Mouse (Mus musculus): Measurements from ENCODE around the gene Fras1. TPM values are rescaled to one million over a fixed set of nuclear protein-coding genes. Genes with fewer than 3 reads are reported as not detected.

Gene Fras1
- polyA plus RNA-seq, 1 experiment from 2014 or later: 34.5 TPM

GRCm38 (mm10) chr5:96682777-96683176 lies 309.0 kb downstream of the Fras1 start:
- WGBS: 59% methylated on average over 2 of the region's 2 CpGs
- Histone ChIP-seq H3K4me2 (ENCODE audit: low read length) (no peak overlapping the region), H3K36me3 (ENCODE audit: control insufficient read depth, insufficient read depth, low read length) (peaks cover 8% of the 10 kb centered on the region; the same call in 1 of the 2 replicates), H3K27ac (replicated peaks in 1 of 2; ENCODE audit: control insufficient read depth in 1 of 2, insufficient read depth in 1 of 2, low read depth in 2 of 2, low read length in 2 of 2) (no peak overlapping the region), H3K9me3 (ENCODE audit: control insufficient read depth, low read length) (no peaks in the 10 kb centered on the region), H3K27me3 (ENCODE audit: control insufficient read depth, insufficient read depth, low read length) (no peaks in the 10 kb centered on the region), H3K4me1 (ENCODE audit: control insufficient read depth in 2 of 2, insufficient read depth in 2 of 2, low read length in 2 of 2) (peaks cover 0 to 6% of the 10 kb centered on the region in 2 experiments; a peak in 2 of 4 replicates), H3K9ac (ENCODE audit: low read length) (no peak overlapping the region), H3K4me3 (ENCODE audit: control insufficient read depth in 1 of 2, insufficient read depth in 1 of 2, low read depth in 1 of 2, low read length in 2 of 2) (no peak overlapping the region)
- no peak for ATAC-seq (ENCODE audit: insufficient number of reproducible peaks, insufficient read depth, low FRiP score, low read depth)

GRCm38 (mm10) chr5:96688885-96689284 lies 315.1 kb downstream of the Fras1 start:
- Histone ChIP-seq H3K27ac (replicated peaks in 1 of 2; ENCODE audit: control insufficient read depth in 1 of 2, insufficient read depth in 1 of 2, low read depth in 2 of 2, low read length in 2 of 2) (no peak overlapping the region), H3K9me3 (ENCODE audit: control insufficient read depth, low read length) (no peaks in the 10 kb centered on the region), H3K4me1 (ENCODE audit: control insufficient read depth in 2 of 2, insufficient read depth in 2 of 2, low read length in 2 of 2) (no peaks in the 10 kb centered on the region), H3K4me3 (ENCODE audit: control insufficient read depth in 1 of 2, insufficient read depth in 1 of 2, low read depth in 1 of 2, low read length in 2 of 2) (no peak overlapping the region), H3K4me2 (ENCODE audit: low read length) (no peak overlapping the region), H3K9ac (ENCODE audit: low read length) (no peak overlapping the region), H3K27me3 (ENCODE audit: control insufficient read depth, insufficient read depth, low read length) (no peaks in the 10 kb centered on the region), H3K36me3 (ENCODE audit: control insufficient read depth, insufficient read depth, low read length) (peaks cover 5% of the 10 kb centered on the region; the same call in 1 of the 2 replicates)
- 64% methylated on average over 2 of the region's 2 CpGs for WGBS
- ATAC-seq (ENCODE audit: insufficient number of reproducible peaks, insufficient read depth, low FRiP score, low read depth): no peak

DNA sequence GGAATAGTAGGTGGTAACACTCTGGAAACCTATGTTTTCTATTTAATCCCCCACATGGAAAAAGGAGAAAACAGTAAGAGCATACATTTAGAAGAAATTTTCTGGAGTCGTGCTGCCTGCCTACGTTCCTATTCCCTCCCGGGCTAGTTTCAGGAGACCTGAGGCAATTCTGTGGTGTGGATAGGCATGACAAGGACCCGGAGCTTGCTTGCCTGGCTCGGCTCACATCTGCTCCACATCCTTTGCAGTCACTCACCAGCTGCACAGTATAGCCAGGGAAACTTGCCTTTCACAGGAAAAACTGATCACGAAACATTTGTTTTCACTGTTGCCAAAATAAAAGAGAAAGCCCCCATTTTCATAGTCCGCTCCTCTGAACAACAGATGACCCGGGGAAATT lies 325.2 kb downstream of the Fras1 start:
- H3K4me2 ChIP-seq (ENCODE audit: low read length): no peak overlapping the region
- peaks cover 17% of the 10 kb centered on the region; the same call in 1 of the 2 replicates for H3K36me3 ChIP-seq (ENCODE audit: control insufficient read depth, insufficient read depth, low read length)
- H3K4me3 ChIP-seq (ENCODE audit: control insufficient read depth in 1 of 2, insufficient read depth in 1 of 2, low read depth in 1 of 2, low read length in 2 of 2): no peak overlapping the region
- no peaks in the 10 kb centered on the region for H3K4me1 ChIP-seq (ENCODE audit: control insufficient read depth in 2 of 2, insufficient read depth in 2 of 2, low read length in 2 of 2)
- no peaks in the 10 kb centered on the region for H3K27me3 ChIP-seq (ENCODE audit: control insufficient read depth, insufficient read depth, low read length)
- ATAC-seq (ENCODE audit: insufficient number of reproducible peaks, insufficient read depth, low FRiP score, low read depth): no peak
- no peak overlapping the region for H3K9ac ChIP-seq (ENCODE audit: low read length)
- WGBS: 81% methylated on average over 8 of the region's 8 CpGs
- H3K27ac ChIP-seq (replicated peaks in 1 of 2; ENCODE audit: control insufficient read depth in 1 of 2, insufficient read depth in 1 of 2, low read depth in 2 of 2, low read length in 2 of 2): no peak overlapping the region
- no peaks in the 10 kb centered on the region for H3K9me3 ChIP-seq (ENCODE audit: control insufficient read depth, low read length)

- Histone ChIP-seq H3K9me3 (ENCODE audit: control insufficient read depth, low read length) (no peaks in the 10 kb centered on the region), H3K4me2 (ENCODE audit: low read length) (no peak overlapping the region), H3K27ac (replicated peaks in 1 of 2; ENCODE audit: control insufficient read depth in 1 of 2, insufficient read depth in 1 of 2, low read depth in 2 of 2, low read length in 2 of 2) (no peak overlapping the region), H3K4me3 (ENCODE audit: control insufficient read depth in 1 of 2, insufficient read depth in 1 of 2, low read depth in 1 of 2, low read length in 2 of 2) (no peak overlapping the region), H3K9ac (ENCODE audit: low read length) (no peak overlapping the region), H3K27me3 (ENCODE audit: control insufficient read depth, insufficient read depth, low read length) (no peaks in the 10 kb centered on the region), H3K4me1 (ENCODE audit: control insufficient read depth in 2 of 2, insufficient read depth in 2 of 2, low read length in 2 of 2) (0 out of 4 replicates have a peak, but pooled peaks cover 0 to 3% of the 10 kb centered on the region in 2 experiments), H3K36me3 (ENCODE audit: control insufficient read depth, insufficient read depth, low read length) (0 out of 2 replicates have a peak, but pooled peaks cover 5% of the 10 kb centered on the region)
- 65% methylated on average over 22 of the region's 22 CpGs for WGBS
- no peak for ATAC-seq (ENCODE audit: insufficient number of reproducible peaks, insufficient read depth, low FRiP score, low read depth)
Observed at GRCm38 (mm10) chr5:96702706-96703625, 329.2 kb downstream of the Fras1 start.

DNA sequence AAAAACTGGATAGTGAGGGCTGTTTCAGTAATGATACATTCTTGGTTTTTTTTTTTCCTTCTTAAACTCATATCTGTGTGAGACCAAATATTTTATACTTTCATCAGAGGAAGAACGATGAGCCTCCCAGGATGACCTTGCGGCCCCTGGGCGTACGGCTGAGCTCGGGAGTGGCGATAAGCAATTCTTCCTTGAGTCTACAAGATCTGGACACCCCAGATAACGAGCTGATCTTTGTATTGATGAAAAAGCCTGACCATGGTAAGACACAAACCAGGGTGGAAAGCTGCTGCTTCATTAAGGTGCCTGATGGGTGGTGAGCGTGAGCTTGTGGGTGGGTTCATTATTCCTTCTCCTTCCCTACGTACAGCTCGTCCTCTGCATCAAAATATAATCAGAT lies 334.8 kb downstream of the Fras1 start:
- 80% methylated on average over 10 of the region's 10 CpGs for WGBS

GRCm38 (mm10) chr5:96712089-96712684 lies 338.4 kb downstream of the Fras1 start:
- H3K4me2 ChIP-seq (ENCODE audit: low read length): no peak overlapping the region
- H3K27me3 ChIP-seq (ENCODE audit: control insufficient read depth, insufficient read depth, low read length): no peaks in the 10 kb centered on the region
- H3K4me1 ChIP-seq (ENCODE audit: control insufficient read depth in 2 of 2, insufficient read depth in 2 of 2, low read length in 2 of 2): peaks cover 0 to 2% of the 10 kb centered on the region in 2 experiments; a peak in 1 of 4 replicates
- no peaks in the 10 kb centered on the region for H3K9me3 ChIP-seq (ENCODE audit: control insufficient read depth, low read length)
- H3K27ac ChIP-seq (replicated peaks in 1 of 2; ENCODE audit: control insufficient read depth in 1 of 2, insufficient read depth in 1 of 2, low read depth in 2 of 2, low read length in 2 of 2): no peak overlapping the region
- WGBS: 41% methylated on average over 12 of the region's 12 CpGs
- H3K36me3 ChIP-seq (ENCODE audit: control insufficient read depth, insufficient read depth, low read length): peaks cover 10% of the 10 kb centered on the region; the same call in 1 of the 2 replicates
- ATAC-seq (ENCODE audit: insufficient number of reproducible peaks, insufficient read depth, low FRiP score, low read depth): no peak
- no peak overlapping the region for H3K9ac ChIP-seq (ENCODE audit: low read length)
- H3K4me3 ChIP-seq (ENCODE audit: control insufficient read depth in 1 of 2, insufficient read depth in 1 of 2, low read depth in 1 of 2, low read length in 2 of 2): no peak overlapping the region

More for the DNA sequence above, 334.8 kb downstream of the Fras1 start:
- Histone ChIP-seq H3K27me3 (ENCODE audit: control insufficient read depth, insufficient read depth, low read length) (no peaks in the 10 kb centered on the region), H3K4me3 (ENCODE audit: control insufficient read depth in 1 of 2, insufficient read depth in 1 of 2, low read depth in 1 of 2, low read length in 2 of 2) (no peak overlapping the region), H3K27ac (replicated peaks in 1 of 2; ENCODE audit: control insufficient read depth in 1 of 2, insufficient read depth in 1 of 2, low read depth in 2 of 2, low read length in 2 of 2) (no peak overlapping the region), H3K36me3 (ENCODE audit: control insufficient read depth, insufficient read depth, low read length) (0 out of 2 replicates have a peak, but pooled peaks cover 5% of the 10 kb centered on the region), H3K4me1 (ENCODE audit: control insufficient read depth in 2 of 2, insufficient read depth in 2 of 2, low read length in 2 of 2) (0 out of 4 replicates have a peak, but pooled peaks cover 0 to 3% of the 10 kb centered on the region in 2 experiments), H3K9me3 (ENCODE audit: control insufficient read depth, low read length) (no peaks in the 10 kb centered on the region), H3K4me2 (ENCODE audit: low read length) (no peak overlapping the region), H3K9ac (ENCODE audit: low read length) (no peak overlapping the region)
- no peak for ATAC-seq (ENCODE audit: insufficient number of reproducible peaks, insufficient read depth, low FRiP score, low read depth)

DNA sequence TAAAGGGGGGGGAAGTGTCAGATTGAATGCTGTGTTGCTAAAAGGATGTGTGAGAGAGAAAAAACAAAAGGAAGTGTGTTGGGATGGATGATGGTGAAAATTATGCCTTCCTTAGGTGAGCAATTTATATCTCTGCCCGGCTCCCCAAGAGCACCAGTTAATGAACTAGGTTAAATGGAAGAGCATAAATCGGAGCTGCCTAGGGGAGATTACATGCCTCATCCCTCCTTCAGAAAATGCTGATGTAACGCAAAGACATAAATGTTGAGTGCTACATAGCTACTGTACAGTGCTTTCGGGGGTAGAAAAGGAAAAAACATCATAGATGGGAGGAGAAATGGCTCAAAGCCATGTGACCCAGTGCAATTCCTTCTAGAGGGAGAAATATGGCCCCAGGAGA lies 339.0 kb downstream of the Fras1 start:
- no peaks in the 10 kb centered on the region for H3K9me3 ChIP-seq (ENCODE audit: control insufficient read depth, low read length)
- H3K4me1 ChIP-seq (ENCODE audit: control insufficient read depth in 2 of 2, insufficient read depth in 2 of 2, low read length in 2 of 2): peaks cover 0 to 2% of the 10 kb centered on the region in 2 experiments; a peak in 1 of 4 replicates
- no peaks in the 10 kb centered on the region for H3K27me3 ChIP-seq (ENCODE audit: control insufficient read depth, insufficient read depth, low read length)
- H3K9ac ChIP-seq (ENCODE audit: low read length): no peak overlapping the region
- ATAC-seq (ENCODE audit: insufficient number of reproducible peaks, insufficient read depth, low FRiP score, low read depth): no peak
- H3K4me2 ChIP-seq (ENCODE audit: low read length): no peak overlapping the region
- peaks cover 10% of the 10 kb centered on the region; the same call in 1 of the 2 replicates for H3K36me3 ChIP-seq (ENCODE audit: control insufficient read depth, insufficient read depth, low read length)
- H3K4me3 ChIP-seq (ENCODE audit: control insufficient read depth in 1 of 2, insufficient read depth in 1 of 2, low read depth in 1 of 2, low read length in 2 of 2): no peak overlapping the region
- WGBS: 91% methylated on average over 4 of the region's 4 CpGs
- no peak overlapping the region for H3K27ac ChIP-seq (replicated peaks in 1 of 2; ENCODE audit: control insufficient read depth in 1 of 2, insufficient read depth in 1 of 2, low read depth in 2 of 2, low read length in 2 of 2)

All from heart, embryonic 14.5 days (tissue).